Comparison of ENCODE assay signal across 10 mouse cellular contexts in the genomic region with DNA sequence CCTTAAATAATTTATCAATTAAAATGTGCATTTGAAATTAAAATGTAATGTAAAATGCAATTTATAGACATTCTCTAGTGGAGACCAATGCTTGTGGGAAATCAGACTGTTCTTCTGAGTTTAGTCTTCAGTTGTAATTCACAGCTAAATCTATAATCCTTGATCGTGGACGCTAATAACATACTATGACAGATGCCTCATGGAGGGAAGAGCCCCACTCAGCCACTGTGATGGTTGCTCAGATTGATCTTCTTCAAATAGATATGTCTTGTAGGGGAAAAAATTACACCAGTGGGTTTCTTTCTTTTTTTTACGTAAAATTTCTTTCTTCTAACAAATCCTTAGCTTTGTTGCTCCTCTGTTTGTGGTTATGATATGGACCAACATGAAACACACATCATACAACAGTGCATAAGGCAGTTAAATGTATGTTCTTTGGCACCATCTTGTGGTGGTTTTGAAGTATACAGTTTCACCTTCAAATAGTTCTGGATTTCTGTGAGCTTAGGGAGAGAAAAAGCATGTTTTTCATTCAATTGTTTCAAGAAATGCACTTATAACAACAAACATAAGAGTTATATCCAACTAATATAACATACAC.
DNase-seq lines count a peak whose midpoint lies in the region; ATAC-seq and TF ChIP-seq lines count a peak whose summit lies in the region.
"Had no signal": no experiment of that assay in that cellular context is flagged by ENCODE, and none has a peak within 500 bp of the region (broad histone marks: within the 10 kb centered on the region; RNA-seq: fewer than 3 reads in every experiment).

No protein-coding gene starts in this region.

- no peak overlapping the region for H3K4me2 ChIP-seq in midbrain, embryonic 14.5 days (ENCODE audit: low read length)
- H3K4me2 ChIP-seq: heart, embryonic 13.5 days had no signal

- H3K79me2 ChIP-seq in MEL (ENCODE audit: control insufficient read depth, insufficient read depth, low read length, poor library complexity), result no peaks in the 10 kb centered on the region

- no peak overlapping the region for H3K27ac ChIP-seq in layer of hippocampus, adult 2 months
- no peak overlapping the region for H3K27ac ChIP-seq in MEL (ENCODE audit: control insufficient read depth, low read depth, low read length)
- H3K27ac ChIP-seq in midbrain, embryonic 14.5 days (replicated peaks; ENCODE audit: low read depth, low read length), result no peak overlapping the region
- H3K27ac ChIP-seq in heart, embryonic 10.5 days, result no peak overlapping the region
- H3K27ac ChIP-seq: heart, embryonic 13.5 days had no signal

- no peaks in the 10 kb centered on the region for H3K9me3 ChIP-seq in MEL (replicated peaks; ENCODE audit: insufficient read depth, low read length)
- H3K9me3 ChIP-seq in midbrain, embryonic 14.5 days (ENCODE audit: control insufficient read depth, low read length), result no peaks in the 10 kb centered on the region
- no peaks in the 10 kb centered on the region for H3K9me3 ChIP-seq in heart, embryonic 10.5 days
- H3K9me3 ChIP-seq: heart, embryonic 13.5 days had no signal

- no peaks in the 10 kb centered on the region for H3K27me3 ChIP-seq in MEL (ENCODE audit: control insufficient read depth in 1 of 2, insufficient read depth in 2 of 2, low read length in 2 of 2)
- H3K27me3 ChIP-seq in midbrain, embryonic 14.5 days (ENCODE audit: control insufficient read depth, insufficient read depth, low read length), result no peaks in the 10 kb centered on the region
- H3K27me3 ChIP-seq in heart, embryonic 10.5 days (ENCODE audit: insufficient read depth, poor library complexity, severe bottlenecking), result no peaks in the 10 kb centered on the region
- H3K27me3 ChIP-seq: heart, embryonic 13.5 days had no signal

- H3K36me3 ChIP-seq in MEL (ENCODE audit: control insufficient read depth in 1 of 2, insufficient read depth in 2 of 2, low read length in 2 of 2), result no peaks in the 10 kb centered on the region
- no peaks in the 10 kb centered on the region for H3K36me3 ChIP-seq in midbrain, embryonic 14.5 days (ENCODE audit: control insufficient read depth, insufficient read depth, low read length)
- H3K36me3 ChIP-seq in heart, embryonic 10.5 days, result no peaks in the 10 kb centered on the region
- H3K36me3 ChIP-seq: heart, embryonic 13.5 days had no signal

- peak; percentile 75 for TF ChIP-seq RAD21 in MEL (IDR thresholded peaks at IDR 0.05; ENCODE audit: low read depth, low read length)

- ATAC-seq in midbrain, embryonic 14.5 days (ENCODE audit: low FRiP score, low TSS enrichment), result peak; percentile 89; the same call in 1 of the 2 replicates

- WGBS in midbrain, embryonic 14.5 days, result 45% methylated on average over 3 of the region's 3 CpGs
- 62% methylated on average over 3 of the region's 3 CpGs for WGBS in heart, embryonic 10.5 days

- DNase-seq in layer of hippocampus, adult 2 months (ENCODE audit: low spot score in 2 of 2), result peak; percentile 9 to 23
- no peak for DNase-seq in layer of hippocampus, adult 8-10 months (ENCODE audit: low spot score in 2 of 2)
- DNase-seq in MEL (ENCODE audit: low read depth, low spot score), result peak; percentile 52
- peak; percentile 65 for DNase-seq in embryo, embryonic 11 days
- peak; percentile 89 for DNase-seq in midbrain, embryonic 14.5 days
- no peak for DNase-seq in right cerebral cortex, postnatal 14 days
- DNase-seq in layer of hippocampus, postnatal 10 days (ENCODE audit: low spot score in 2 of 2), result no peak
- no peak for DNase-seq in heart, embryonic 10.5 days (ENCODE audit: low spot score)
- DNase-seq: lung, adult 2 months had no signal

- H3K9ac ChIP-seq in MEL (ENCODE audit: control insufficient read depth, low read depth, low read length, poor library complexity, severe bottlenecking), result no peak overlapping the region
- no peak overlapping the region for H3K9ac ChIP-seq in midbrain, embryonic 14.5 days (replicated peaks; ENCODE audit: low read length)
- H3K9ac ChIP-seq: heart, embryonic 13.5 days had no signal

- H3K4me3 ChIP-seq in layer of hippocampus, adult 2 months, result no peak overlapping the region
- H3K4me3 ChIP-seq in MEL (ENCODE audit: control insufficient read depth in 1 of 2, insufficient read depth in 1 of 2, low read depth in 2 of 2, low read length in 2 of 2), result no peak overlapping the region
- no peak overlapping the region for H3K4me3 ChIP-seq in midbrain, embryonic 14.5 days (replicated peaks; ENCODE audit: low read depth, low read length)
- H3K4me3 ChIP-seq in heart, embryonic 10.5 days, result no peak overlapping the region
- H3K4me3 ChIP-seq: heart, embryonic 13.5 days had no signal

- peak; percentile 84 for TF ChIP-seq CTCF in layer of hippocampus, adult 2 months (conservative IDR thresholded peaks at IDR 0.05)
- peak in 2 of 3 experiments; percentile 23 to 61; a peak in 3 of 6 replicates for TF ChIP-seq CTCF in MEL (IDR thresholded peaks at IDR 0.05 in 2 of 3, conservative IDR thresholded peaks at IDR 0.05 in 1 of 3; ENCODE audit: control insufficient read depth in 1 of 3, insufficient read depth in 1 of 3, low read depth in 2 of 3, low read length in 3 of 3, poor library complexity in 1 of 3, severe bottlenecking in 1 of 3)

- TF ChIP-seq EP300 in MEL (IDR thresholded peaks at IDR 0.05; ENCODE audit: low read depth in 1 of 2, low read length in 2 of 2), result no peak

- no peaks in the 10 kb centered on the region for H3K4me1 ChIP-seq in MEL (ENCODE audit: control insufficient read depth in 1 of 2, insufficient read depth in 2 of 2, low read length in 2 of 2)
- no peaks in the 10 kb centered on the region for H3K4me1 ChIP-seq in midbrain, embryonic 14.5 days (ENCODE audit: control insufficient read depth, insufficient read depth, low read length)
- no peaks in the 10 kb centered on the region for H3K4me1 ChIP-seq in heart, embryonic 10.5 days
- H3K4me1 ChIP-seq: heart, embryonic 13.5 days had no signal

- TF ChIP-seq POLR2A in MEL (IDR thresholded peaks at IDR 0.05; ENCODE audit: control insufficient read depth in 1 of 2, insufficient read depth in 1 of 2, low read depth in 1 of 2, low read length in 2 of 2, poor library complexity in 1 of 2), result no peak

TF ChIP-seq in MEL, 35 proteins besides CTCF, POLR2A, EP300 and RAD21:
- TF ChIP-seq UBTF (IDR thresholded peaks at IDR 0.05; ENCODE audit: borderline replicate concordance, insufficient read depth, low read depth, low read length), result no peak
- peak; percentile 67 for TF ChIP-seq SMC3 (IDR thresholded peaks at IDR 0.05; ENCODE audit: low read depth, low read length)
- TF ChIP-seq ZC3H11A (IDR thresholded peaks at IDR 0.05; ENCODE audit: low read depth, low read length), result peak; percentile 68
- no peak for TF ChIP-seq MAFK (IDR thresholded peaks at IDR 0.05; ENCODE audit: borderline replicate concordance, low read depth, low read length)

Comparison
In these comparisons a context has a peak if more than half of its experiments do, and no peak if none do; other contexts are left out.
1. DNase-seq: peak in layer of hippocampus, adult 2 months (2 of 2), MEL (single experiment), embryo, embryonic 11 days (single experiment) and midbrain, embryonic 14.5 days (single experiment); none in layer of hippocampus, adult 8-10 months (0 of 2), right cerebral cortex, postnatal 14 days (single experiment), layer of hippocampus, postnatal 10 days (0 of 2) and heart, embryonic 10.5 days (single experiment).